Mouse (Mus musculus): ENCODE results near the gene Cwc27.

Gene Cwc27

GRCm38 (mm10) chr13:104816635-104817571, at the start of gene Cwc27:
Gene Cwc27 (minus strand): TSS chr13:104817142.
- DNase-seq (ENCODE audit: low spot score in 2 of 2) = peak; percentile 63 to 79

DNA sequence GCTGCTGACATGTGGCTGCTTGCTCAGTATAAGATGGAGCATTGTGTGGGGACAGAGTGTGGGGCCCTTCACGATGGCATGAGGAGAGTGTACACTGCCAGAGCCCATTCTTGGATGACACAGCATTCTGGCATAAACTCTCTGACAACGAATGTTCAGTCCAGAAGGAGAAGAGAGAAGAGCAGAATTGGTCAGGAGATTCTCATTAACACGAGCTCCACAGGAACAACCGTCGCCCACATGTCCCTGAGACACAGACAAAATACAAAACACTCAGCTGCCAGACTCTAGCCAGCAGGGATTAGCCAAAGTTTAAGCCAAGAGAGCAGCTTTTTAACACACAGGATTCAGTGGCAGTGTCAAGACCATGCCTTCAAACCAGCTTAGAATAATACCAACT, 49.8 kb upstream of the Cwc27 start:
- DNase-seq (ENCODE audit: low spot score in 2 of 2) = no peak

DNA sequence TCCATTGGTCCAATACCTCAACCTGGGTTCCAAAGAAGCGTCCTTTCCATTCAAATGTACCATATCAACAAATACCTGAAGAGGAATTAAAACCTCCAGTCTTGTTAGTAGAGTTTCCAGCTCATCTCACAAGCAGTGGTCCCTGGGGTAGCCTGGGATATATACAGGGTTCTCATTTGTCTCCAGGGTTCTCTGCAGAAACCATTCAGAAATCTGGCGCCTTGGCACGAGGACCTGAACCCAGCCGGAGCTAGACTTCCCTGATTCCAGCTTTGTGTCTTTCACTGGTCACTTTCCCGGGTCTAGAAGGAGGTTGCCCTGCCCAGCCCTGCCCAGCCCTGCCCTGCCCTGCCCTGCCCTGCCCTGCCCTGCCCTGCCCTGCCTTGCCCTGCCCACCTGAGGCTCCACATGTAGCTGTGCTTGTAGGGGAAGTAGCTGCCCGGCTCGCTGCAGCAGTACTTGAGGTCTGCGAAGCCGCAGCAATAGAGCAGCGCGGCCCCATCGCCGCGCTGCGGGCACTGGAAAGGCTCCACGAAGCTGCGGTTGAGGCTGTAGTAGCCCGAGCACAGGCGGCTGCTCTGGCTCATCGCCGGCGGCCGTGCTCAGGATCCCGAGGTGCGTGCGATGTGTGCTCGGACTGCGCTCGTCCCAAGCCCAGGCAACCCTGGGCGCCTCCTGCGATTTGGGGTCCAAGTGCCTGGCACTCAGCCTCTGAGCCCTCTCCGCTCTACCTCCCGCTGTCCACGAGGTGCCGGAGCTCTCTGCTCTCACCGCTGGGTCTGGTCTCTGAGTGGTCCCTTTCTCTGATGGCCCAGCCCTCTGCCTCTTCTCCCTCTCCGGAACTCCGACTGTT, 46.4 kb upstream of the Cwc27 start, which contains the start of gene Shisal2b:
Gene Shisal2b, minus strand, starts transcription at position 767 of the 853 bp plus-strand sequence.
- DNase-seq (ENCODE audit: low spot score in 2 of 2) = peak in 1 of 2 experiments; percentile 17

DNA sequence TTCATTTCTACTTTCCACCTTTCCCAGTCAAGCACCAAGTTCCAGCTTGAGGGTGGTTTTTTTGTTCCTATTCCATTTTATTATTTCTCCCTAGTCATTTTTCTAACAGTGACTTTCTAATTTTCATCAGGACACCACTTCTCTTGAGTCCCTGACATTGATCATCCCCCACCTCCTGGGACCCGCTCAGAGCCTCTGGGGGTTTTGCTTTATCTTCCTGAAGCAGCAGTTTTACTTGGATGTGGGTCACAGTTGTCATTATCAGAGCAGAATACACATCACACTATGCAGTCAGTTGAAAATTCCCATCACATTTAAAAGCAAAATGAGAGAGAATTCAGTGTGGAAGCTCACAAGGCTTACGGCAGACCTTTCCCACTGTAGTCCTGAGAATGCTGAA, 36.7 kb upstream of the Cwc27 start:
- DNase-seq (ENCODE audit: low spot score in 2 of 2) = no peak

DNA sequence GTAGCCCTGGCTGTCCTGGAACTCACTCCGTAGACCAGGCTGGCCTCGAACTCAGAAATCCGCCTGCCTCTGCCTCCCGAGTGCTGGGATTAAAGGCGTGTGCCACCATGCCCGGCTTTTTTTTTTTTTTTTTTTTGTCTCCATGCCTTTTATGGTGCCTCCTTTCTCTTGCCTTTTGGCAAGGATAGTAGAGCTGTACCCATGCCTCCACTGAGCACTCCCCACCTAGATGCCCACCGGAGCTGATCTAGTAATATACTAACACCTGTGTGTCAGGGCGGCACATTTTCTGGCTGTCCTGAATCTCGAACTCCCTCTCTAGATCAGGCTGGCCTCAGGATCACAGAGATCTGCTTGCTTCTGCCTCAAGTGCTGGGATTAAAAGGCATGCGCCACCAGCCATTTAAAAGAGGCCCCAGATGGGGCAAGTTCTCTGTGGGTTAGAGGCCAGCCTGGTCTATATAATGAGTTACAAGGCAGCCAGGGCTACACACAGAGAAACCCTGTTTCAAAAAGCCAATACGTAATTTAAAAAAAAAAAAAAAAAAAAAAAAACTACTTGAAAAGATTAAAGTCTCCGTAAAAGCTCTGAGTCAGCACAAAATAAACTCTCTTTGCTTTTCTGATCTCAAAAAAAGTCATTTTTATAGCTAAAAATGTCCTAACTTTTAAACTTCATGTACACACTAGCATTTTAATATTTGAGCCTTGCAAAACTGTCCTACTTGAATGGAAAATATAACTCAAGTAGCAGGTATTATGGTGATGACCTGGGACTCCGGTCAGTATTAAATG, 26.6 kb upstream of the Cwc27 start:
- no peak for DNase-seq (ENCODE audit: low spot score in 2 of 2)

- DNase-seq (ENCODE audit: low spot score in 2 of 2) = no peak
Measured at GRCm38 (mm10) chr13:104841937-104842336, 25.0 kb upstream of the Cwc27 start.

DNA sequence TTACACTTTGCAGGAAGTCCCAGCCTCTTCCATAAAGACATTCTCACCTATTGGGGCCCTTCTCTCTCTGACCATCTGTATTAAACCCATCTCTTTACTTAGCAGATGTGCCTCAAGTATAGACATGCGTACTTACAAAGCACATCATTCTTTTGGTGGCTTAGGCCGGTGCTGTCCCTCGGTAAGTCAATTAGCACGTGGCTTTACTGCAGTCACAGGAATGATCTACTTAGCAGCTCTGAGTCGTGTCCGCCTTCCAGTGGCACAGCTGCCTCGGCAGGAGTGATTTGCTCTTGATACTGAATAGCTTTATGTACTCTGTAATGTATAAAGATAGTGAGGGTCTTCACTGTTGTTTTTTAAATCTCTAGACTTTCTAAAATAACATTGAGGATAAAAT, 20.7 kb upstream of the Cwc27 start:
- no peak for DNase-seq (ENCODE audit: low spot score in 2 of 2)

DNA sequence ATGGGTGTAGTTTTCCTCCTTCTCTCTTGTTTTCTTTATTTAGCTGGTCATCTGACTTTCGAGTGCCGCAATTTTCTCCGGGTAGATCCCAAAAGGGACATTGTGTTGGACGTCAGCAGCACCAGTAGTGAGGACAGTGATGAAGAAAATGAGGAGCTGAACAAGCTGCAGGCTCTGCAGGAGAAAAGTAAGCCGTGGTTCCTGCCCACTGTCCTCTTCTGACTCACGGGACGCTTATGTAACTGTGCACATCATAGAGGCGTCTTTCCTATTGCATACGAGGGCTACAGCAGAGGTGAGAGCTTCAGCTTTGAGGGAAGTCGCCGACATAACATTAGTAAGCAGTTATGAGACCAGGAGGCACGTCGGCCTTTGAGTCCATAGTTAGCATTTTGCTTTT, 15.9 kb upstream of the Cwc27 start:
- DNase-seq (ENCODE audit: low spot score in 2 of 2) = no peak

DNA sequence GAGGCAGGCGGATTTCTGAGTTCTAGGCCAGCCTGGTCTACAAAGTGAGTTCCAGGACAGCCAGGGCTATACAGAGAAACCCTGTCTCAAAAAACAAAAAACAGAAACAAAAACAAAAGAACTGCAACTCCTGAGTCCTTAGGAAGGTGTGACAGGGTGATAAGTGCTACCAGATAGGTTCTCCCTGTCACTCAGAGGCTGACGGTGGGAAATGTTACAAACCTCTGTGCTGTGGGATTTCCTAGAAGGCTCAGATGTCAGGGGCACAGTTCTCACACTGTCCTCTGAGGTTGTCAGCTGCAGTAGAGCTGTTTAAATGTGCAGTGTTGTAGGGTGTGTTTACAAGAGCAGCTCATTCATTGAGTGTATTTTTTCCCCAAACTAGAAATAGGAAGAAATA, 8.5 kb upstream of the Cwc27 start:
- no peak for DNase-seq (ENCODE audit: low spot score in 2 of 2)

GRCm38 (mm10) chr13:104822411-104822838, 5.5 kb upstream of the Cwc27 start:
- no peak for DNase-seq (ENCODE audit: low spot score in 2 of 2)

DNA sequence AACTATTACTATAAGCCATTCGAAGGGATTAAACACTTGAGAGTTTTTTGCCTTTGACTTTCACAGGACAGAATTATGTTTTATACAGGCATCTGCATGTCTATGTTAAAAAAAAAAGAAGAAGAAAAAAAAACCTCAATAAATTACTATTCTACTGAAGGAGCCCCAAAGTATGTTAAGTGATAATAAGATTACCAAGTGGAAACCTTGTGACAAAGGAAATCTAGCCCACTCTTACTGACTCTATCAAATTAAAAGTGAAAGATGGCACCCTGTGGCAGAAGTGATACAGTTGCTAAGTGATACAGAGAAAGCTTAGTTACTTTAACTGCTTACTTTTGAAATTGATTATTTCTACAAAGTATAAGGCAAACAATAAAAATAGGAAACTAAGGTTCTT, 5.0 kb upstream of the Cwc27 start:
- DNase-seq (ENCODE audit: low spot score in 2 of 2) = no peak

- no peak for DNase-seq (ENCODE audit: low spot score in 2 of 2)
Measured at GRCm38 (mm10) chr13:104821192-104821591, 4.2 kb upstream of the Cwc27 start.

DNA sequence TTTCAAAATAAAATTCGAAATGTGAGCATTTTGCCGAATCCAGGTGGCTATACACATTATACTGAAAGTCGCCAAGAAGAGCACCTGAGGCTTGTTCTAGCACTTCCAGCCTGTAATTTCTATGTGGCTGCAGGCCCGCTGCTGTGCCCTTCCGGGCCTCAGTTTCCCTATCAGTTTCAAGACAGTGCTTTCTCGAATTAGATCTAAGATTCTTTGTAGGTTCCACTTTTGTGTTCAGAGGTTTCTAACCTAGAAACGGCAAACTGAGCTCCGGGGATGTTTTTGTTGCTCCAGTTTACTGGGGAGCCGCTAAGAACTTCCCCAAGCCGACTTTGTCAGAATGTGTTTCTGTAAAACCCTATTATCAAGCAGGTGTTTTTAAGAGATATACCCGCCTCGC, 754 bp upstream of the Cwc27 start:
- no peak for DNase-seq (ENCODE audit: low spot score in 2 of 2)

DNA sequence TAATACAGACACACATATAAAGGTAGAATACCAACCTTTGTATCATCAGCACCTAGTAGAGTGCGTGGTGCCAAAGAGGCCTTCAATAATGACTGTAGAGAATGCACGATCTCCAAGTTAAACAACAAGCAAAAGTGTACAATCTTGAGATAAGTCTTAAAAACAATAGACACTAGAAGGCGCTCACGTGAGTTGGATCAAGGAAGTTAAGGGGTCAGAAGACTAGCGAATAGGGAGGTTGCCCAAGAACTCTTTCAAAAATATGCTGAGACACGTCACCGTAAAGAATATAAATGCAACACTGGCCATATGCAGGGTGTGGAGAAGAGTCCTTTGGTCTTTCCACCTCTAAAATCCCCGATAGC, 690 bp downstream of the Cwc27 start:
- no peak for DNase-seq (ENCODE audit: low spot score in 2 of 2)

DNA sequence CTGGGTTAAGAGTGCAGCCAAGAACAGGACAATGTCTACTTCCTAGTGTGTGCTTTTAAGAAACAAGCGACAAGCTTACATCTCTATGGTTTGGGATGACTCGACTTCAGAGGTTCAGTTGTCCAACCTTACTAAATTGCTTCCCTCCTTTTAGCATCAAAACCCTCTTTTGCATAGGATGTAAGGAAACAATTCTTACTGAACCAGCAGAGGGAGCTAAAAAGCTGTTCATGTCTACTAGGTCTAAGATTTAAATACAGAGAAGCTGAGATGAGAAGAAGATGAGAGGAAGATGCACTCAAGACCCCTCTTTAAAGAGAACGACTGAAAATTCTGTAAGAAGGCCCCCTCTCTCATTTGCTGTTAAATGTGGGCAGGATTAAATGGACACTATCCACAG, 11.3 kb downstream of the Cwc27 start:
- DNase-seq (ENCODE audit: low spot score in 2 of 2) = no peak

- DNase-seq (ENCODE audit: low spot score in 2 of 2) = no peak
Measured at GRCm38 (mm10) chr13:104799566-104800182, 17.3 kb downstream of the Cwc27 start.

GRCm38 (mm10) chr13:104799067-104799466, 17.9 kb downstream of the Cwc27 start:
- no peak for DNase-seq (ENCODE audit: low spot score in 2 of 2)

- no peak for DNase-seq (ENCODE audit: low spot score in 2 of 2)
Measured at GRCm38 (mm10) chr13:104794421-104794820, 22.5 kb downstream of the Cwc27 start.

GRCm38 (mm10) chr13:104792184-104792583, 24.8 kb downstream of the Cwc27 start, which contains the start of gene Srek1ip1:
Gene Srek1ip1 (plus strand): TSS chr13:104792484.
- no peak for DNase-seq (ENCODE audit: low spot score in 2 of 2)

DNA sequence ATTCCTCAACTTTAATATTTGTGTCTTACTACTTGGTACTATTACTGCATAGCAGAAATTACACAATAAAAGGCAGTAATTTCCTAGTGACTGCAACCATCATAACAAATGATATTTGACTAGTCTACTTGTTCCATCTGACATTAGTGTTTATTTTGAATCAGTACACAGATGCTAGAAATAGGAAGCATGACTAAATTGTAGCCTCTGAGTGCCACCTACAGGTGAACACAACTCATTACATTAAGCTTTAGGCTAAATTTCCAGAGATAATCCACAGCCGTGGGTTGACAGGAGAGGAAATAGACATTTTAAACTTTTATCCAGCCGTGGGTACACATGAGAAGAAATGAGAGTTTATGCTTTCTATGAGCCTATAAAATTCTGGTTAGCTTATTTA, 27.3 kb downstream of the Cwc27 start:
- DNase-seq (ENCODE audit: low spot score in 2 of 2) = no peak

DNA sequence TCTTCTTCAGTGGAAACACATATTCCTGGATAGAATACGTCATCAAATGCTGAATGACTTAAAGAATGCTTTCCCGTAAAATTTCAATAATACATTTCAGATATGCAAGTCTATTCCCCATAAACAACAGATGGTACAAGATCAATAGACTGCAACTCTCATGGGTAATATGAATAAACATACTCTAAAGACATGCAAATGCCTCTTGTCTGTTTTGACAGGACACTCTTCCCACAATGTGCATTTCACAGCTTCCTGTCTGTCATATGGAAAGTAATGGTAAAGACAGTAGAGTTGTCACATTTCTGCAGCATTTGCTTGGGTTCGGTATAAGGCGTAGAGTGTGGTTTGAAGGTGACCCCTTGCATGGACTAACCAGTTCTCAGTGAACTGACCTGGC, 29.7 kb downstream of the Cwc27 start:
- DNase-seq (ENCODE audit: low spot score in 2 of 2) = no peak

All from frontal cortex, postnatal 10 days (tissue).